Mouse (Mus musculus) layer of hippocampus, adult 18-20 months (tissue): ENCODE results near the gene Gm2310. TPM values are rescaled to one million over a fixed set of nuclear protein-coding genes. Genes with fewer than 3 reads are reported as not detected.
"Not testable (repeated sequence)": the region's sequence is repeated elsewhere in the genome, so short reads cannot be mapped to it uniquely, and the experiment has no call there.

Experiments
- DNase-seq, 2 experiments: peaks; one replicate each; pipeline ENCODE4 v3.0.0; 2022; ENCODE audit warnings: low spot score in 2 of 2
- long read RNA-seq: library from polyadenylated mRNA; stranded (forward); transcript quantifications from one replicate; pipeline ENCODE4 v2.0.0, GENCODE M21; 2021
- total RNA-seq, 2 experiments: library from RNA; stranded (reverse); gene quantifications; 2 replicates each; pipeline ENCODE4 v1.2.3; 2021

The Gm2310 gene
- not detected for total RNA-seq
- long read RNA-seq, result 0 reads

DNA sequence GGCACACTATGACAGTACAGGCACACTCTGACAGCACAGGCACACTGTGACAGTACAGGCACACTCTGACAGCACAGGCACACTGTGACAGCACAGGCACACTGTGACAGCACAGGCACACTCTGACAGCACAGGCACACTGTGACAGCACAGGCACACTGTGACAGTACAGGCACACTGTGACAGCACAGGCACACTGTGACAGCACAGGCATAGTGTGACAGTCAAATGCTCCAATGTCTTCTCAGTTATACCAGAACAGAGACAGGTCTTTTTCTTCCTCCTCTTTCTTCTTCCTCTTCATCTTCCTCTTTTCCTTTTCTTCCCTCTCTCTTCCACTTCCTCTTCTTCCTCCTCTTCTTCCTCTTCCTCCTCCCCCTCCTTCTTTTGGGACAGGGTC, at the start of gene Gm2310:
Gene Gm2310 (minus strand): TSS at position 101 of the 400 bp plus-strand sequence.
- not testable (repeated sequence) for DNase-seq

DNA sequence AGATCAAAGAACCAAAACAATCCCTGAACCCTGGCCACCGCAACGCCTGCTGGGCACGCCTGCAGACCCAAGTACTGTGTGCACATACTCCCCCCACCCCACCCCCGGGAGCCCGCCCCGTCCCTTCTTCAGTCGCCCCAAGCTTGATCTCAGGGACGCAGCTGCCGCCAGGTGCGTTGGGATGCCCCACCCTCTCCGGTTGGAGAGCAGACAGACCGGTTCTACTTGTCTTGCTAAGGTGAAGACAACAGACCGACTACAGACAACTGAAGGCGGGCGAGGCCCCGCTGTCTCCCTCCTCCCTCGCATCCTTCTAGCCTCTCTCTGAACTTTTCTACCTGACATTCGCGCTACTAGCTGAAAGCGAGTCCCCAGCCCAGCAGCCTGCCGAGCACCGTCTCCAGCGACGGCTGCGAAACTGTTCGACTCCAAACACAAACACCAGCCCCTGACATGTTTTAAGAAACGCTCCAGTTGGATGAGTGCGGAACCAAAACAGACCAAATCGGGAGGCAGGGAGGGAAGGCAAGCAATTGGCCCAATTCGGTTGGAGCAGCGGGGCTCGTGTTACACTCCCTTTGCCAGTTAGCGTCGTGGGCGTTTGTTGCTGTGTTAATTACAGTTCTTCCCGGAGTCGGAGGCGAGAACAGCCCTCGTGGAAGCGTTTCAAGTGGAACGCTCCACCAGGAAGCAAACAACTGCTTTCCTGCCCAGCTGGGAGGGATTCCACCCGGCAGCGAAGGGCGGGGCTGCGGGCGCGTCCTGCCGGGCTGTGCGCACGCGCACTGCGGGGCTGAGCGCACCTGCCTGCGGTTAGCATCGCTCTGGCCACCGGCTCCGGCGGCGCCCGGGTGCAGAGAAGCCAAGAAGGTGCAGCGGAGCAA, 49.1 kb upstream of the Gm2310 start:
- peak; percentile 85 to 93 for DNase-seq

- no peak for DNase-seq
These were observed 48.5 kb upstream of the Gm2310 start for GRCm38 (mm10) chr15:8568286-8568644.

DNA sequence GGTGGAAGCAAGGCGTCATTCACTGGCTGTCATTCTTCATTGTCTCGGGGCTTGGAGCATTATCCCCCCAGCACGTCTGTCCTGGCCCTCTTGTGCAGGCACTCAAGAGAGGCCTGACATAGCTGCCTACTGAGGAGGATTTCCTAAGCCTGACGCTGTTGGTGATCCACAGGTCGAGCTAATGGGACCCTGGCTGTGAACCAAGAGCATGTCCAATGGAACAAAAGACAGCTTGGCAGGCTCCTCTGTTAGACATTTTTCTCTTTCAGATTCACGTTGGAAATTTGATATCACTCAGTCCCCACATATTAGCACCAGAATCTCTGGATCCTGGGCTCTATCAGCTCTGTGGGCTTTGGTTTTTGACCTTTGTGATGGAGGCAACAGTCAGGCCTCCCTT, 45.7 kb upstream of the Gm2310 start:
- DNase-seq, result no peak

- DNase-seq, result no peak
These were observed 44.6 kb upstream of the Gm2310 start for GRCm38 (mm10) chr15:8564331-8564730.

DNA sequence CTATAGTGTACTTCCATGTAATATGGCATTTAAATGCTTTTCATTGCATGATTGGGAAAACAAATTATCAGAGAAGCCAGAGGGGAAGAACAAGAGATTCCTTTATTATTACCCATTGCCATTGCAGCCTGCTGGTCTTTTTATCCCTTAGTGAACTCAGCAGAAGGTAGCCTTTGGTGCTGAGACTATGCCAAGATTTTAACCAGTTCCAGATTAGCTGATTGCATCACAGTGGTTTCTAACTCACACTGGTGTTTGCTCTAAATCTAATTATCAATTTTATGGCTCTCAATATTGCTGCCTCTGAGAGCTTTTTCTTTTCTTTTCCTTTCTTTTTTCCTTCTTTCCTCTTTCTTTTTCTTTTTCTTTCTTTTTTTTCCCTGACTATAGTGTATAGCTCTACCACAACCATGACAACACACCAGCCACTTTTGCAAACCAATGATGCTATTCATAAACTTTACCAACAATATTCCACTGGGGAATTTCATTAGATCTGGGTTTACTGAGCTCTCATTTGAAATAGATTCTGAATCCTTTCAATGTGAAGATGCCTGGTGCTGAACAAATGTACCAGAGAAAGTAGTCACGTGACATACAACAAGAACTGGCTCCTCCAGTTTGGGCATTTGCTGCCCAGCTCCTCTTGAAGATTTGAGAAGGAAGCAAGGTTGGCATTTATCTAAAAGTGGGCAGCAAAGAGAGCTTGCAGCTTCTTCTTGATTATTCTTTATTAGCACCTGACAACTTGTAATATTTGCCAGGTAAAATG, 43.9 kb upstream of the Gm2310 start:
- DNase-seq, result no peak

DNA sequence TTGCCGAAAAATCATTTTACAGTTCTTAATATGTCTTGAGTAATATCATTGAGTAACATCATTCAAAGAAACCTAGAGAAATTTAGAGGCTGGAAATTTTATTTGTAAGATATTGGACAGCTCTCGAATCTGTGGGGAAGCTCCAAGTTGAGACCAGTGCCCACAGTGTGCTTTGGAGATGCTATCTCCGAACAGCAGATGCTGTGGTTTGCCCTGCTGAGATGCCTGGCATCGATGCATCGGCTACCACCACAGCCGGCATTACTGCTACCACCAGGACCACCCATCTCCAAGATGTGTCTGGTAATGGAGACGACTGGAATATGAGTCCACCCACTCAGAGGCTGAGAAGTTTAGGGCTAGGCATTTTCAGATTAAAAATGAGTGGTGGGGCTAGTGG, 43.0 kb upstream of the Gm2310 start:
- DNase-seq, result no peak

- no peak for DNase-seq
These were observed 11.4 kb upstream of the Gm2310 start for GRCm38 (mm10) chr15:8531201-8531600.

- no peak for DNase-seq
These were observed 6.8 kb downstream of the Gm2310 start for GRCm38 (mm10) chr15:8512957-8513356.

DNA sequence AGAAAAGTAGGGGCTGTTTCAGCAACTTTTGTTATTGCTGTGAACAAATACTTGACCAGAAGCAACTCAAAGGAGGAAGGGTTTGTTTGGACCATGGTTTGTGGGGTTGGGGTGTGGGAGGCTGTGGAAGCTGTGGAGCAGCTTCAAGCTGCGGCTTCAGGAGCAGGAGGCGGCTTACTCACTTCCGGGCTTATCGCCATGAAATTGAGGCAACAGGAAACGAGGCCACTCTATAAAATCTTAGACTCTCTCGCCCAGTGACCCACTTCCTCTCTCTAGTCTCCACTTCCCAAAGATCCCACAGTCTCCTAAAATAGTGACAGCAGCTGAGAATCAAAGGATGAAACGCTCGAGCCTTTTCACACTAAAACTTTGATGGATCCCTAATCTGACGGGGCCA, 7.9 kb downstream of the Gm2310 start:
- DNase-seq, result no peak

DNA sequence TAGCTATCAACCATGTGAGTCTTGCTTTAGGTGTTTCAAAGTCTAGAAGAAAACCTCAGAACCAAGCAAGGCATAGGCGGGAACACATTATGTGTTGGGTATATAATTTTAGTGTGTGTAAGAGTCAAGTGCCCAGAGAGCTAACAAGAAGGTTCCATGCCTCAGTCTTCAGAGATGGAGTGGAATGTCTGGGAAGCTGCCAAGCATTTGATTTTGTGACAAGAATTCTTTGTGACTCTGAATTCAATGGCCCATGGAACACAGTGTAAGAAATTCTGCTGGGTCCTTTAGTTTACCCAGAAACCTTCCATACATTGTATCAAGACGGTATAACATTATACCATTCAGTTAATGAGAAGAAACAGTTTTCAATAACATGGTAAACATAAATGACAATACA, 17.3 kb downstream of the Gm2310 start:
- no peak for DNase-seq

- DNase-seq, result peak; percentile 16 to 44
These were observed 34.5 kb downstream of the Gm2310 start for GRCm38 (mm10) chr15:8485261-8485660.

DNA sequence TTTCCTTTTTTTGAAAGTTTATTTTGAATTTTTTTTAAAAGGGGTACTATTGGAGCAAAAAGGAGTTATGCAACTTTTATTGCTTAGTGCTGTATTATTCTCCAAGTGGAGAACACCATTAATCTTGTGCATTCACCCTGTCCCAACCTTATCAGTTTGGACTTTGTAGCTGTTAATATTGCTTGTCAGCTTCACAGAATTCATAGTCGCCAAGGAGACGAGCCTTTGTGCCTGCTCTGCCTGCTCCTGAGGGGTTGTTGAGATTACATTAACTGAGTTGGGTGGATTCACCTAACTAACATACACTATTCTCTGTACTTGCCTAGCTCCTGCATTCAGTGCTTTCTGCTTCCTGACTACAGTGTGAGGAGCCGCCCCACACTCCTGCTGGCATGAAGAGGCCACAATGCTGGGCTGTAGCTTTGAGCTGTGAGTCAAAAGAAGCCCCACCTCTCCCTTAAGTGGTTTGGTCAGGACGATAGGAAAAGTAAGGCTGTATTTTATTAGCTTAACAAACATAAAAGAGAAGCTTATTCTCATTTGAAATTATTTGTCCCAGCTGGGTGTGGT, 50.7 kb downstream of the Gm2310 start:
- no peak for DNase-seq

Other genes starting within 250 kb of the Gm2310 start
- gene Nipbl, start 75.5 kb downstream of the Gm2310 start, total RNA-seq, result 10 to 100 TPM; 32.6 to 32.9 TPM
- gene Slc1a3, start 190.8 kb upstream of the Gm2310 start, total RNA-seq, result 100 to 1,000 TPM; 371 to 373 TPM